Mouse (Mus musculus): Measurements from ENCODE around the gene Tns1.

Gene Tns1

DNA sequence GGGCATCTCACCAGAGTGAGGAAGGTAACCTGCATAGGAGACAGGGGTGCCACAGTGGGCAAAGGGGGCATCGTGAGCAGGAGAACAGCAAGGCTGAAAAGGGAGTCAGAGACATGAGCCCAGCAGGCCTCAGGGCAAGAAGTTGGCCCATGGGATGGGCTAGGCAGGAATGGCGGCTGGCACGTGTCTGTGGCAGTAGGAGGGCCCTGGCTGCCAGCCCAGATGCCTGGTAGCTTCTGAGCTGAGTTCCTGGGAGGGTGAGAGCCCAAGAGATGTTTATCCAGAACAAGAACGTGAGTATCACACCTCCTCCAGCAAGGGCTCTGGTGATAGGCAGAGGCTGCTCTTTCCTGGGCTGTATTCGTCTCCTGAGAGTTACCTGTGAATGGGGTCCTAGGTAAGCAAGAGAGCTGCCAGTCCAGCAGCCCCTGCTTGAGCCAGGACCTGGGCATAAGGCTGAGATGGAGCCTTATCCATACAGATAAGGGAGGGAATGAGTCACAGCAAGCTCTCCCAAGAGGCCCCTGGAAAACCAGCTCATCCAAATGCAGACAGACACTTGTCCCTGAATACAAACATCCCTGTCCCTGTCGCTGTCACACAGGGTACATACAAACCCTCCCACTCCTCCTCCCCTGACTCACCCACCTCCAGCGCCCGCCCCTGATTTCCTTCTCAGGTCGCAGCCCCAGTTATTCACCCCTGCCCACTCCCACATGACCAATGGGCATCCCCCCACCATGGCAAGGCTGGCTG is 2.2 kb downstream of the Tns1 start:
- DNase-seq (ENCODE audit: low read depth, low spot score): peak; percentile 63

DNA sequence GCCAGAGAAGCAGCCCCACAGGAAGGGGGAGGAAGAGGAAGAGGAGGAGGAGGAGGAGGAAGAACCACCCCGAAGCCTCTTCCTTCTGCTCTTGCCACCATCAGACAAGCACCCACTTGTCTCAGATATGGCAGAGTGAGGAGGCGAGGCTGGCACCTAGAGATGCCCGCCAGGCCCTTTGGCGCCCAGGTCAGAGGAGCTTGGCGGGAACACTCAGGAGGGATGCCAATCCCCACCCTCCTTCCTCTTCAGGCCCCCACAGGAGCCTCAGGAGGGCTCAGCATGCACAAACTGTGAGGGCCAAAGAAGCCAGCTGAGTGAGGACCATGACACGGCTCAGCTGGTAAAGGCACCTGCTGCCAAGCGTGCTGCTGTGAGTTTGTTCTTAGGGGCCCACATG is 3.1 kb downstream of the Tns1 start:
- DNase-seq (ENCODE audit: low read depth, low spot score): no peak

DNA sequence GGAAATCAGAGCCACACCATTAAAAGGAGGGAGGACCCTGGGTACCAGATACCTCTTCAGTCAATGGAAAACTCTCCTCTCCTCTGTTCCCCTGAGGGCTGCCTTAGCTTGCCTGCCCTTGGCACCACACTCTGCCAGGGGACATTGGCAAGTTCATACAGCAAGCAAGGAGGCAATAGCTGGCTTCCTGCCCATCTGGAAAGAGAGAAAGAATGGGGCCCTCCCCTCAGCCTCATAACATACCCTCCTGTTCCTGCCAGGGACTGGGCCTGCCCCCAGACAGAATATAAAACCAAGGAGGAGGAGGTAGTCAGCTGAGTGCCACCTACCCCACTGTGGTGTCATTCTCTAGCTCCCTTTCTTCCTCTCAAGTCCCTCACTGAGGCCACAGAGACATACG is 5.1 kb downstream of the Tns1 start:
- no peak for DNase-seq (ENCODE audit: low read depth, low spot score)

DNA sequence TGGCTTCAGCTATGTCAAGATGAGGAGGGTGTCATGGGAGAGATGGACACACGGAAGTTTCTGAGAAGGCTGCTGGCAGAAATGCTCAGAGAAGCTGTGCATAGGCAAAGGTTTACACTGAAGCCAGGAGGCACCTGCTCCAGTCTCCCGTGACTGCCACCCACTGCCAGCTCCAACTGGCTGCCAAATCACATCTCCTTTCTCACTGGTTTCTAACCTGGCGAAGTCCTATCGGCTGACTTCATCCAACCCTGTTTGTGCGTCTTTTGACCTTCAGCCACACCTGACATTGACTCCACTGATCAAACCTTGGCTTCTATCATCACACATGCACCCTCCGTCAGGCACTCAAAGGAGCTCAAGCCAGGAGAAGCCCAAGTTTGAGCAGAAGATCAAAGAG is 6.4 kb downstream of the Tns1 start:
- DNase-seq (ENCODE audit: low read depth, low spot score): no peak

GRCm38 (mm10) chr1:74113071-74113470 is 11.2 kb downstream of the Tns1 start:
- no peak for DNase-seq (ENCODE audit: low read depth, low spot score)

DNA sequence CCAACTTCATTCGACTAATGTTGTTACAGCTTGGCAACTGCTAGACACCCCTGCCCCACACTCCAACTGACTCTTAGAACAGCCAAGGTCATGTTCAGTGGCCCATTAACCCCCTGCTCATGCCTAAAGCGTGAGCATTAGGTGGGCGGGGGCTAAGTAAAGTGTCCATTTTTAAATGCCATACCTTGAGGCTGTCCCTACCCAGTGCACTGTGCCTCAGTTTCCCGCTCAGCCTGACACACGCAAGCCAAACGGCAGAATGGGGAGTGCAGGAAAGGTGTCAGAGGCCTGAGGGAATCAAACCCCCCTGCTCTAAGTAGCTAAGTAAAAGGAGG is 12.6 kb downstream of the Tns1 start:
- DNase-seq (ENCODE audit: low read depth, low spot score): no peak

DNA sequence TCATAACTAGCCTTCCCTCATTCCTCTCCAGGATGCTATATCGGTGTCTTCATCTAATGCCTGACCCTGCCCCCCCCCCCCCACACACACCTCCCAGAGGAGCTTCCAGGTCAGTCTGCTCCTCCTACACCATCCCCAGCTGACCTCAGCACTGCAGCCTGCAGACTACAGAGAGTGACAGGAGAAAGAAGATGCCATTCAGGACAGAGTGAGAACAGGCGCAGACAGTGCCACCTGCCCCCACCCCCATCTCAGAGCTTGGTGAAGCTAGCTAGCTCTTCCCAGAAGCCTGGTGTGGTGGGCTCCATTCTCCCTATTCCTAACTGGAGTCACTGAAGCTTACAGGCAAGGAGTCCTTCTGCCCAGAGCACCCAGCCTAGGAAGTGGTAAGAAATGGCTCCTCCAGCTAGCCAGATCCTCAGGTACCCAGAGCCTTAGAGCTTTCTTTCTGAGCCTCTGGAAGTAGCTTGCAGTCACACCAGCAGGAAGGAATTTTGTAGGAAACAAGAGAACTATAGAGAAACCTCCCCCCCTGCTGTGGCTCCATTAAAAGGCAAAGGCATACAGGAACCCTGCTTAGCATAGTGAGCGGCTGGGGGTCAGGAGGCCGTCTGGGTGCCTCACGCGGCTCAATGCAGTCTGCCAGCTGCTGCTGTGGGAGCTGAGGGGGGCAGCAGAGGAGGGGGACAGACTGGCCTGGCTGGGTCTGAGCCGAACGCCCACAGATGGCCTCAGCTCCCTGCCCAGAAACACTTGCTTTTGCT is 13.1 kb downstream of the Tns1 start:
- peak; percentile 14 for DNase-seq (ENCODE audit: low read depth, low spot score)

DNA sequence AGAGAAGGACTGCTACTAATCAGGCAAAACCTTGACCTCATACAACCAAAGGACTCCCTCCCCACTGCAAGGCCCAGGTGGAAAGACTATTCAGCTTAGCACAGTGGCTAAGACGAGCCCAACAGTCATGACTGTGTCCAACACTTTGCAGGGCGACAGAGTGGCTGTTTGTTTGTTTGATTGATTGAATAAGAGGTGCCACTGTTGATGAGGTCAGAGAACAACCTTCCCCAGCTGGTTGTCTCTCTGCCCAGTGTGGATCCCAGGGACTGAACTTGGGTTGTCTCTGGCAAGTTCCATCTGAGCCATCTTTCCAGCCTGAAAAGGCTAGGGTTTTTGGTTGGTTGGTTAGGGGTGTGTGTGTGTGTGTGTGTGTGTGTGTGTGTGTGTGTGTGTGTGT is 14.6 kb downstream of the Tns1 start:
- DNase-seq (ENCODE audit: low read depth, low spot score): no peak

DNA sequence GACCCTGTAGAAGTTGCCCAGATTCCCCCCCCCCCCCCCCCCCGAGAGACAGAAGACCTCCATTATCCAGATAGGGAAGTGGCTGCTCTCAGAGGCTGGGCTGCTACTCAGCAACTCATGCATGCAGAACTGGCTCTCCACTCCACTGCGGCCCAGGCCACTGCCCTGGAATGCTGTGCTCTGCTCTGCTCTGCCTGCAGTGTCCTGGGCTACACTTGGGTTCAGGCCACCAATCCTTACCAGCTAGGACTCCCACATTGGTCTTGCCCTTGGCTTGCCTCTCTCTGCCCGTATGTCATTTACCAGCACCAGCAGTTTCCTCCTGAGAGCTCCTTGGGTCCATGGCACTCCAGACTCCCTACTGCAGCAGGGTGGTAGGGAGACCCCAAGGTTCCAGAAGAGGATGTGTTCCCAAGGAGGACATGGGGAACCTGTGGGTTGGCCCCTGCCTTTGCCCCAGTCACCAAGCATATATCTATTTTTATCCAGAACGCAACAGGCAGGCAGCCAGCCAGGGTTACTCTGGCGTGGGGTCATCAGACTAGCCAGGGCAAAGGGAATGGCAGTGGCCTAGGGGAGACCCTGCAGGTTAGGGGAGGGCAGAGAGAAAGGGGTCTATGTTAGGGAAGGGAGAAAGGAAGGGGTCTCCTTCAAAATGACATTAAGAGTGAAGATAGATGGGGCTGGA is 16.2 kb downstream of the Tns1 start:
- DNase-seq (ENCODE audit: low read depth, low spot score): no peak

DNA sequence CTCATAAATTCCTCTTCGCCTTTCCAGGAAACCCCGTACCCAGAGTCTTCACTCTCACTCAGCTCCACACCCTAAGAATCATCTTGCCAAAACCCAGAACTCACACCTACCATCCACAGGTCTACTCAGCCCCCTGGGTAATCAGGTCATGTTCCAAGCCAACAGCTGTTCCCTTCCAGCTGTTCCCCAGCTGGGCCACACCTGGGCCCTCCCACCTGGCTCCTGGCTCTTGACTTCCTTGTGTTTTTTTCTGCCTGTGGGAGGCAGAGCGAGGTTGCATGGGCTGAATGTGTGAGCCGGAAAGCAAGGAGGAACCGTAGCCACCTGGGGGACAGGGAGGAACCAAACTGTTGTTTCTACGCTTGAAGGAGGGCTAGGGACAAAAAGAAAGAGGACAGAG is 18.0 kb downstream of the Tns1 start:
- no peak for DNase-seq (ENCODE audit: low read depth, low spot score)

DNA sequence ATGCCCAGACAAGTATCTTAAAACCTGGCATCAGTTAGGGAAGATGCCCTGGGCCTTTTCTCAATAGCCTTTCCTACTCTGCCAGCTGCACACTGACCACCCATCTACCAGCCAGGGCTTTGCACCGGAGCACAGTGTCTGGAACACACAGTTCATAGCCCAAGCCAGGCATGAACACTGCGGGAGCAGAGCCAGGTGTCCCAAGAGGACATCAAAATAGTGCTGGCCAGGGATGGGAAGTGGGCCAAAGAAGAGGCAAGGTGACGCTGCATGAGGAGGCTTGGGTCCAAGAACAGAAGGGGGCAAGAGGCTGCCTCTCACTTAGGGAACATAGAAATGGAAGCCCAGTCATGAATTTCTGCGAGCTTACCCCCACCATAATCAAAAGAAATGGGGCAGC is 18.6 kb downstream of the Tns1 start:
- DNase-seq (ENCODE audit: low read depth, low spot score): no peak

DNA sequence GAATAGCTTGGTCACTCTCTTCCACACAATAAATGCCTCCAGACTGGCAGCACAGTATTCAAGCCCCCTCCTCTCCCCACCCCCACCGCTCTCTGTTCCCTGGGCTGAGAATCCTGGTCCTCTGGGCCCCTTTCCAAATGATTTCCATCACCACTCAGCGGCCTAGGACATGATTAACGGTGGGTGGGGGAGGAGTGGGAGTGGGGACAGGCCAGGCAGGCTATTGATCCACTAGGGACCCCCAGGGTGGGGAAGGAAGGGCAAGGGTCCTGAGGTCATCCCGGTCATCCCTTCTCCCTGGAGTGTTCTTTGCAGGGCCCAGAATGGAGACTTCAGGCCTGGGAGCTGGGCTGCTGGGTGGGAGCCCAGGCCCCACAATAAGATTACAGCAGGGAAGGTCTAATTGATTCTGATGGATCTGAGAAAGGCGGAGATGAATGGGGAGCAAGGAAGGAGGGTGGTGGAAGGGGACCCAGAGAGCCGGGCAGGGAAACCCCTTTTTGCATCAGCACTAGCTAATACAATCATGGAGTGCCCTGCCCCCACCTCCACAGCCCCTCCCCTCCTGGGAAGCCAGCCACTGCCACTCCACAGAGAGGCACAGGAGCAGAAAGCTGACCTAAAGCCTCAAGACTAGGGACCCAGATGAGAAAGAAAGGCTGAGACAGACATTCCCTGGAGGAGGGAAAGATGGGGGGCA is 20.4 kb downstream of the Tns1 start:
- DNase-seq (ENCODE audit: low read depth, low spot score): no peak

DNA sequence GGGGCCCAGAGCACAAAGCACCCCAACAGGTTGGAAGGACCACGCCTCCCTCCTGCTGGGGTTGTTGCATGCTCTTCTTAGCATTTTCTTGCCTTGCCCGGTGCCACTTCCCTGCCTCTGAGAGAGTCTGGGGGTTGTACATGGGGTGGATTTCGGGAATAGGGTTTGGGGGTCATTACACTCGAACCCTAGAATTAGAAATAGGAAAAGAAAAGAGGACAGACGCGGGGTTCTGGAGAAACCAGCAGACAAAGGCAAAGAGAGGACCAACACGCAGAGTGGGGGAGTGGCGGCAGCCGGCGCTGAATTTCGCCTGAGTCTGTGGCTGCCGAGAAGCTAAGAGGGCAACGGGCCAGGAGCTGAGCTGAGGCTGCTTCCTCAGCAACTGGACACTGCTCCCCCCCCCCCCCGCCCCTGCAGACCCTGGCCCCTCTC is 25.2 kb downstream of the Tns1 start:
- DNase-seq (ENCODE audit: low read depth, low spot score): no peak

- peak; percentile 41 for DNase-seq (ENCODE audit: low read depth, low spot score)
Measured at GRCm38 (mm10) chr1:74098004-74099000, 25.9 kb downstream of the Tns1 start.

DNA sequence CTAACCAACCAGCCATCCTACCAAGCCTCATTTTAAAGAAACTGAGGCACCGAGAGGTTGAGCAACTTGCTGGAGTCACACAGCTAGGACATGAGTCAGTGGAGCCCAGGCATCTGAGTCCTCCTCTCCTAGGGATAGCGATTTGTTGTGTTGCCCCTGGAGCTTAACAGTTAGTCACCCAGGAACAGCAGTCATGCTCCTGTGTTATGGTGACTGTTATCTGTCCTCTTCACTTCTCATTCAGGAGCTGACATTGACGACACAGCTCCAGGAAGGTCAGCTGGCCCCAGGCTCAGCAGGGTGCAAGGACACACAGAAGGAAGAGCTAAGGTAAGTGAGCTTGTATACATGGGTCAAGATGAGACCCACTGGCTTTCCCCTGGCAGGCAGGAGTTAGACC is 28.5 kb downstream of the Tns1 start:
- no peak for DNase-seq (ENCODE audit: low read depth, low spot score)

GRCm38 (mm10) chr1:74095296-74095695 is 29.0 kb downstream of the Tns1 start:
- no peak for DNase-seq (ENCODE audit: low read depth, low spot score)

DNA sequence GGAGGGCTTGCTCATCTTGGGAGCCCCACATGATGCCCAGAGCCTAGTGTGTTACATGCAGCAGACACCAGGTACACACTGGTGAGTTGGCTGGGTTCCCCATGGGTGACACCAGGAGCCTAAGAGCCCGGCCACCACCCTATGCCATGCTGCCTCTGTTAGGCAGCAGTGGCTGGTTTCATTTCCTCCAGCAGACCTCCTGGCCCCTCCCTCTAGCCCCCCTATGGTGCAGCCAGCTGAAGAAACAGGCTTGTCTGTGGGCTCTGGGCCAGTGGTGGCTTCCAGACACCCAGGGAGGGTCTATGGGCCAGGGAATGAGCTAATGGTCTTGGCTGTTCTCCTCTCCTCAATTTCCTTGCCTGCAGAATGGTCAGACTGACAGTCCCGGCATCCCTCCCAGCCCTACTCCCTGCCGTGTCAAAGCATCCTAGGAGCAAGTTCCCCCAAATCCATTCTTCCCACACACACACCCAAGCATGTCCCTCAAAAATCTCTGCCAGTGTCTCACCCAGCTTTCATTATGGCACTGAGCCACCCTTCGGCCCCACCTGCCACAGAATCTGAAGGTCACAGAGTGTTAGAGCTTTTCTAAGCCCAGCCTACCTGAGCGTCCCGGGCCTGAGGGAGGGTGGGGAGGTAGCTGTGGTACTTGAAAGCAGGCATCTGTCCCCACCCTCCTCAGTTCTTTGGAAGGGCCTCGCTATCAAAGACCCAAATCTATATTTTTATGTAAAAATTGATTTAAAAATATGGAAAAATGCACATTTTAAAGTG is 29.6 kb downstream of the Tns1 start:
- DNase-seq (ENCODE audit: low read depth, low spot score): peak; percentile 37

DNA sequence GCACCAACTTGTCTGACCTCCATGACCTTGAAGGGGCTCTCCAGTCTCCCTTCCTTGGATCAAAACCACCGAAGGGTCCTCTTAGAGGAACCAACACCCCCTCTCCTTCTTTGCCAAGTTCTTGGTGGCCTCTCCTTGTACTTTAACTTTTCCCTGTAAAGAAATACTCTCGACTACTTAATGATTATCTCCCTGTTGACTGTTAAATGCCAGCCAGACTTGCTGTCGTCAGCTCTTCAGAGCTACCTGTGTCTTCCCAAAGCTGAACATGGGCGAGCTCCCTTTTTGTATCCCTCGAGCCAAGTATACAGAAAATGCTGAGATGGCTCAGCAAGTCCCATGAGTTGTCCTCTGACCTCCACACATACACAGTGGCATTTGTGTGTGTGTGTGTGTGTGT is 30.8 kb downstream of the Tns1 start:
- DNase-seq (ENCODE audit: low read depth, low spot score): no peak

DNA sequence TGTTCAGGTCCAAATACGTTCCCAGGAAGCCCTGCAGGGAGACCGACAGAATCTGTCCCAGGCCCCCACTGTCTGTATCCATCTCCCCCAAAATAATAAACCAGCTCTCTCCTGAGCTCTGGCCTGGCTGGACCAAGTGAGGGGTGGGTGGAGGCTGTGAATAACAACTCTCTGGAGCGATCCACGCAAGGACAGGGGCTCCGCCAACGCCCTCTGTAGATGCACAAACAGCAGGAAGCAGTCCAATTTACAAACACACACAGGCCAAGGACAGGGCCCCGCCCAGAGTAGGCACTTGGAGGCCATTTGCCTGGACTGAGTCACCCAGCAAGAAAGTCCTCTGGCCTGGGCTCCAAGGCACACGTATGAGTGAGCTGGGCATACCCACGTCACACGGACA is 32.0 kb downstream of the Tns1 start:
- DNase-seq (ENCODE audit: low read depth, low spot score): no peak

DNA sequence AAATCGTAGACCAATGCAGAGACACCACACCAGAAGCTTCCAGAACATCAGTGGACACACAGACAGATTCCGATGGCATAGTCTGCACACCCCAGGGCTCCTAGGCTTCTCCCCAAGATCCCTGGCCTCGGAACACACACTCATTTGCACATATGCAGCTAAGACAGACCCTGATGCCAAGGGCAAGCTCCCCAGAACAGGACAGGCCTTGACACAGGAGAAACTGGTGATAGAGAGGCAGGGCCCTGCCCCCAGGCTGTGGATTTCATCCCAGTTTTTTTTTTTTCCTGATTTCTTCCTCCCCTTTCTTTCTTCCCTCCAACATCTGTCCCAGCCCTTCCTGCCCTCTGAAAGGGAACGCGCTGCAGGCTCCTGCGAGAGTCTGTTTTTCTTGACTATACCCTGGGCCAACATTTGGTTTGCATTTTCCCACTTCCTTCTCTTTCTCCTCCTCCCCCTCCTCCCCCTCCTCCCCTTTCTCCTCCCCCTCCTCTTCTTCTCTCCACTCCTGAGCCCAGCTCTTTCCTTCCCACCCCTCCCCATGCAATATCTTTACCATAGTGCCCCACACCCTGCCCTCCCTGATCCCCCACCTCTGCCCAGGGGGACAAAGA is 32.5 kb downstream of the Tns1 start:
- DNase-seq (ENCODE audit: low read depth, low spot score): no peak

Data from brain, adult 2 months (tissue).